ENCODE assay signal across 24 mouse cellular contexts in genomic region chr2:128353457-128353856, GRCm38 (mm10).
"Had no signal": no experiment of that assay in that cellular context is flagged by ENCODE, and none has a peak within 500 bp of the region (broad histone marks: within the 10 kb centered on the region; RNA-seq: fewer than 3 reads in every experiment).

No protein-coding gene starts in this region.

- DNase-seq: cerebellum, postnatal 10 days; cerebellum, postnatal 14 days; cerebellum, postnatal 25 days; cerebellum, postnatal 36 days; embryo, embryonic 11 days; forebrain, postnatal 0 days; gastrocnemius, adult 2 months; gastrocnemius, postnatal 10 days; gastrocnemius, postnatal 14 days; gastrocnemius, postnatal 25 days; gastrocnemius, postnatal 36 days; heart, adult 11 months; heart, adult 18-20 months; heart, adult 2 months had no signal

- H3K4me3 ChIP-seq: embryonic facial prominence, embryonic 10.5 days; embryonic facial prominence, embryonic 12.5 days; embryonic facial prominence, embryonic 13.5 days; embryonic facial prominence, embryonic 15.5 days; erythroblast, embryonic 14.5 days; forebrain, embryonic 10.5 days; forebrain, embryonic 12.5 days; forebrain, embryonic 13.5 days; forebrain, embryonic 15.5 days; gastrocnemius, adult 2 months; heart, adult 2 months; heart, embryonic 10.5 days had no signal

- H3K4me1 ChIP-seq: embryonic facial prominence, embryonic 10.5 days; embryonic facial prominence, embryonic 12.5 days; embryonic facial prominence, embryonic 15.5 days; forebrain, embryonic 10.5 days; forebrain, embryonic 12.5 days; forebrain, embryonic 13.5 days; forebrain, embryonic 15.5 days; heart, embryonic 10.5 days had no signal

- H3K27ac ChIP-seq: embryonic facial prominence, embryonic 10.5 days; embryonic facial prominence, embryonic 12.5 days; embryonic facial prominence, embryonic 13.5 days; embryonic facial prominence, embryonic 15.5 days; forebrain, embryonic 10.5 days; forebrain, embryonic 12.5 days; forebrain, embryonic 13.5 days; forebrain, embryonic 15.5 days; gastrocnemius, adult 2 months; heart, adult 2 months; heart, embryonic 10.5 days had no signal
